Mouse (Mus musculus): ENCODE results near the gene Gm45753. TPM values are rescaled to one million over a fixed set of nuclear protein-coding genes. Genes with fewer than 3 reads are reported as not detected.

Gm45753 gene
- polyA plus RNA-seq, 1 experiment from 2014 or later: 0.07 TPM

GRCm38 (mm10) chr8:45236164-45236912, 71.9 kb downstream of the Gm45753 start:
- Histone ChIP-seq H3K9me3 (no peaks in the 10 kb centered on the region), H3K4me1 (0 out of 2 replicates have a peak, but pooled peaks cover 4% of the 10 kb centered on the region), H3K4me3 (peak overlapping the region; percentile 23; the same call in 1 of the 2 replicates), H3K36me3 (replicated peaks) (no peaks in the 10 kb centered on the region), H3K27ac (replicated peaks) (no peak overlapping the region), H3K27me3 (replicated peaks; ENCODE audit: low read depth, poor library complexity, severe bottlenecking) (no peaks in the 10 kb centered on the region)
- DNase-seq (ENCODE audit: low spot score): peak; percentile 63
- WGBS: 25% methylated on average over 14 of the region's 14 CpGs

- Histone ChIP-seq H3K9me3 (no peaks in the 10 kb centered on the region), H3K27ac (replicated peaks) (no peak overlapping the region), H3K27me3 (replicated peaks; ENCODE audit: low read depth, poor library complexity, severe bottlenecking) (no peaks in the 10 kb centered on the region), H3K4me3 (no peak overlapping the region), H3K4me1 (0 out of 2 replicates have a peak, but pooled peaks cover 4% of the 10 kb centered on the region), H3K36me3 (replicated peaks) (no peaks in the 10 kb centered on the region)
- no peak for DNase-seq (ENCODE audit: low spot score)
- 87% methylated on average over 6 of the region's 6 CpGs for WGBS
Observed at GRCm38 (mm10) chr8:45235228-45235627, 73.0 kb downstream of the Gm45753 start.

DNA sequence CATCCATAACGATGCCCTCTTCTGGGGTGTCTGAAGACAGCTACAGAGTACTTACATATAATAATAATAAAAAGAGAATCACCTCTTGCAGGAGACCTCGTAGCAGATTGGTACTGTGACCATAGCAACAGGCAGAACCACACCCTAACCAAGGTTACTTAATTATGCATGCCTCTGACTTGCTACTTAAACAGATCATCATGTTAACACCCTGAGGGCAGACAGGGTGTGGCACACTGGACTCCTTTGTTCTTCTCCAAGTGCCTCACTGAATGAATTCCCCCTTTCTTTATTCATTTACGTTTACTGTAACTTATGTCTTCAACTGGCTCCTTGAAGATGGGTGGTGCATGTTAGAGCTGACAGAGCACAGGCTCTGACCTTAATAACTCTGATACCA, 75.0 kb downstream of the Gm45753 start:
- no peaks in the 10 kb centered on the region for H3K9me3 ChIP-seq
- no peaks in the 10 kb centered on the region for H3K36me3 ChIP-seq (replicated peaks)
- WGBS: 64% methylated on average over 3 of the region's 3 CpGs
- no peak for DNase-seq (ENCODE audit: low spot score)
- H3K4me3 ChIP-seq: no peak overlapping the region
- 0 out of 2 replicates have a peak, but pooled peaks cover 4% of the 10 kb centered on the region for H3K4me1 ChIP-seq
- H3K27me3 ChIP-seq (replicated peaks; ENCODE audit: low read depth, poor library complexity, severe bottlenecking): no peaks in the 10 kb centered on the region
- no peak overlapping the region for H3K27ac ChIP-seq (replicated peaks)

Other genes with a start within 250 kb of the Gm45753 start
- 0.09 TPM in 2 replicates for gene Mtnr1a, start 239.3 kb downstream of the Gm45753 start, polyA plus RNA-seq (2016; fragmentation: Nextera tagmentation; extraction: Ambion mirVana)
- gene F11, start 46.4 kb downstream of the Gm45753 start, polyA plus RNA-seq (2016; fragmentation: Nextera tagmentation; extraction: Ambion mirVana): not detected in 2 replicates
- gene Klkb1, start 13.6 kb downstream of the Gm45753 start, polyA plus RNA-seq (2016; fragmentation: Nextera tagmentation; extraction: Ambion mirVana): 0.03 TPM in 1 of 2 replicates, not detected in the other
- gene Cyp4v3, start 24.8 kb upstream of the Gm45753 start, polyA plus RNA-seq (2016; fragmentation: Nextera tagmentation; extraction: Ambion mirVana): 0.52 and 1.3 TPM in 2 replicates
- 13.1 and 13.8 TPM in 2 replicates for gene Fam149a, start 73.8 kb upstream of the Gm45753 start, polyA plus RNA-seq (2016; fragmentation: Nextera tagmentation; extraction: Ambion mirVana)
- gene Tlr3, start 102.6 kb upstream of the Gm45753 start, polyA plus RNA-seq (2016; fragmentation: Nextera tagmentation; extraction: Ambion mirVana): 0.70 and 0.80 TPM in 2 replicates
- 23.8 and 25.2 TPM in 2 replicates for gene Sorbs2, start 199.3 kb upstream of the Gm45753 start, polyA plus RNA-seq (2016; fragmentation: Nextera tagmentation; extraction: Ambion mirVana)